Comparison of ENCODE assay signal across 20 mouse cellular contexts in the genomic region with DNA sequence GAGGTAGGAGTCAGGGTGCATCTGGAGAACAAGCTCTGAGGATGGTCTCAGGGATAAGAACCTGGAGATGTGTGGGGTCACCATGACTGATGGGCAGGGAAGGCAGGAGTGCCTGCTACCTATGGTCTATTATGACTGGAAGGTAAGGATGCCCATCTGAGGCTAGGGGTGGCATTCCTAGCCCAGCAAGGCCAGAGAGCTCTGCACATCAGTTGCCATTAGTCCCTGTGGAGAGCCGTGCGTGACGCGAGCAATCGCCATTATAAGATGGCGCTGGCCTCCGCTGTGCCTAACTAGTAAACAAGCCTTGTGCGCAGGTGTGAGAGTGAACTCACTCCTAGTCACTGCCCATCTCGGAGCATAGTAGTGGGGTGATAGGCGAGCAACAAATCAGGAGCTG.
"Had no signal": no experiment of that assay in that cellular context is flagged by ENCODE, and none has a peak within 500 bp of the region (broad histone marks: within the 10 kb centered on the region; RNA-seq: fewer than 3 reads in every experiment).

No protein-coding gene starts in this region.

- H3K9ac ChIP-seq: intestine, embryonic 15.5 days; limb, embryonic 12.5 days; limb, embryonic 15.5 days; liver, embryonic 12.5 days; liver, embryonic 15.5 days; midbrain, embryonic 12.5 days; midbrain, embryonic 15.5 days; neural tube, embryonic 13.5 days; stomach, embryonic 15.5 days had no signal

- H3K9me3 ChIP-seq: intestine, embryonic 15.5 days; limb, embryonic 15.5 days; liver, embryonic 12.5 days; liver, embryonic 15.5 days; midbrain, embryonic 15.5 days; neural tube, embryonic 13.5 days; stomach, embryonic 15.5 days had no signal

- H3K36me3 ChIP-seq: intestine, embryonic 15.5 days; limb, embryonic 12.5 days; limb, embryonic 15.5 days; liver, embryonic 12.5 days; liver, embryonic 15.5 days; midbrain, embryonic 12.5 days; midbrain, embryonic 15.5 days; stomach, embryonic 15.5 days had no signal

- DNase-seq: layer of hippocampus, postnatal 36 days; left cerebral cortex, postnatal 4 days; lung, adult 2 months; lung, postnatal 14 days; lung, postnatal 4 days; retina, postnatal 1 day; right cerebral cortex, postnatal 25 days; spleen, adult 18-20 months; thymus, postnatal 25 days had no signal

- H3K4me3 ChIP-seq: intestine, embryonic 15.5 days; left cerebral cortex, adult 2 months; limb, embryonic 12.5 days; limb, embryonic 15.5 days; liver, embryonic 12.5 days; liver, embryonic 15.5 days; midbrain, embryonic 12.5 days; midbrain, embryonic 15.5 days; myocyte; neural tube, embryonic 13.5 days; stomach, embryonic 15.5 days had no signal

- ATAC-seq: intestine, embryonic 15.5 days; liver, embryonic 12.5 days; midbrain, embryonic 15.5 days had no signal

- H3K27me3 ChIP-seq: intestine, embryonic 15.5 days; limb, embryonic 12.5 days; limb, embryonic 15.5 days; liver, embryonic 15.5 days; midbrain, embryonic 12.5 days; midbrain, embryonic 15.5 days; neural tube, embryonic 13.5 days; stomach, embryonic 15.5 days had no signal

- H3K4me2 ChIP-seq: intestine, embryonic 15.5 days; limb, embryonic 12.5 days; limb, embryonic 15.5 days; liver, embryonic 12.5 days; liver, embryonic 15.5 days; midbrain, embryonic 12.5 days; midbrain, embryonic 15.5 days; neural tube, embryonic 13.5 days; stomach, embryonic 15.5 days had no signal

- H3K4me1 ChIP-seq: intestine, embryonic 15.5 days; limb, embryonic 15.5 days; midbrain, embryonic 12.5 days; midbrain, embryonic 15.5 days; neural tube, embryonic 13.5 days; stomach, embryonic 15.5 days had no signal

- H3K27ac ChIP-seq: intestine, embryonic 15.5 days; left cerebral cortex, adult 2 months; limb, embryonic 12.5 days; limb, embryonic 15.5 days; liver, embryonic 12.5 days; liver, embryonic 15.5 days; midbrain, embryonic 12.5 days; midbrain, embryonic 15.5 days; neural tube, embryonic 13.5 days; stomach, embryonic 15.5 days had no signal
